Mouse (Mus musculus) adrenal gland, adult 8-10 months (tissue): ENCODE measurements around the gene Ugt1a8. TPM values are rescaled to one million over a fixed set of nuclear protein-coding genes. Genes with fewer than 3 reads are reported as not detected.
"Not testable (repeated sequence)": the region's sequence is repeated elsewhere in the genome, so short reads cannot be mapped to it uniquely, and the experiment has no call there.

Source experiments
- DNase-seq: peaks from one replicate; pipeline ENCODE4 v3.0.0; 2022
- total RNA-seq, 4 experiments: library from RNA; stranded (reverse); gene quantifications; 2 replicates each; pipeline ENCODE4 v1.2.4; 2022

Ugt1a8 gene
- total RNA-seq, 4 experiments from 2014 or later: not detected

DNA sequence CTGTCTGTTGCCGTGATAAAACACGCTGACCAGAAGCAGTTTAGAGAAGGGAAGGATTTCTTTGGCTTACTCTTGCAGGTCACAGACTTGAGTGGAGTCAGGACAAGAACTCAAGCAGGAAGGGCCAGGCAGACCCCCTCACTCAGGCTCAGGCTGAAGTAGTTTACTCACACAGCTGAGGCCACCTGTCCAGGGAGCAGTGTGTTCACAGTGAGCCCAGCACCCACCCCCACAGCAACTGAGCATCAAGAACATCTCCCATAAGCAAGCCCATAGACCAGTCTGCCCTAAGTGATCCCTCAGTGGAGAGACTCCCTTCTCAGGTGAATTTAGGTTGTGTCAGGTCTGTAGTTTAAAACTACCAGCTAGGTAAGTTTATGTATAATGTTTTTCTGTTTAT is 22.0 kb downstream of the Ugt1a8 start:
- not testable (repeated sequence) for DNase-seq

DNA sequence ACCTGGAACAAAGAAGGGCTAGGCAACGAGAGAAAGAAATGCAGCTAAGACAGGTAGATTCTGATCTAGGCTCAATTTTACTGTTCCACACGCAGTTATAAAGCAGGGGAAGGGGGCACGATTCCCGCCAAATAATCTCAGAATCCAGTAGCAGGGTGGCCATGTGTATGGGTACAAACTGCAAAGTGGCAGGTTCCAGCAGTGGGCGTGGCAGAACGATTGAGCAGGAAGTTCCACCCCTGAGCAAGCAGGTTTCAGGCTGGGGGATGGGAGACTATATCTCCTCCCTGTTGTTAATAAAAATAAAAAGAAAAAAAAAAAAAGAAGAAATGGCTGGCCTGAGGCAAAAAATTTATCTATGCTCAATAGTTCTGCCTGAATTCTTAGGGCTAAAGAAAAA is 25.2 kb downstream of the Ugt1a8 start:
- not testable (repeated sequence) for DNase-seq

GRCm38 (mm10) chr1:88120550-88120949 is 32.9 kb downstream of the Ugt1a8 start:
- not testable (repeated sequence) for DNase-seq

DNA sequence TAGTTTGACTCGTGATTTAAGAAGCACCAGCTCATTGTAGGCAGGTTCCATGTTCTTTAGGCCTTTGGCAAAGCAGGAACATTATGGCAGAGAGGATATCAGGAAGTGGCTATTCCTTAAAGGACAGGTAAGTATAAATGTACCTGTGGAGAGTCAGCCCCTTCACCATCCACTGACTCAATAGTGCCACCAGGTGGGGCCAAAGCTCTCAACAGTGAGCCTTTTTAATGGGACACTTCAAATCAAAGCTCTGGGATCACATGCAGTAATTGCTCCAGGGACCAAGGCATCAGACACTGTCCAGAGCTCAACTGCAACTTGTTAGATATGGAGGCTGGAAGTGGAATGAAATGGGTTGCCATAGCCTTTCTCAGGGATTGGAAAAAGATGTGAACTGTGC is 33.9 kb downstream of the Ugt1a8 start:
- DNase-seq: not testable (repeated sequence)

DNA sequence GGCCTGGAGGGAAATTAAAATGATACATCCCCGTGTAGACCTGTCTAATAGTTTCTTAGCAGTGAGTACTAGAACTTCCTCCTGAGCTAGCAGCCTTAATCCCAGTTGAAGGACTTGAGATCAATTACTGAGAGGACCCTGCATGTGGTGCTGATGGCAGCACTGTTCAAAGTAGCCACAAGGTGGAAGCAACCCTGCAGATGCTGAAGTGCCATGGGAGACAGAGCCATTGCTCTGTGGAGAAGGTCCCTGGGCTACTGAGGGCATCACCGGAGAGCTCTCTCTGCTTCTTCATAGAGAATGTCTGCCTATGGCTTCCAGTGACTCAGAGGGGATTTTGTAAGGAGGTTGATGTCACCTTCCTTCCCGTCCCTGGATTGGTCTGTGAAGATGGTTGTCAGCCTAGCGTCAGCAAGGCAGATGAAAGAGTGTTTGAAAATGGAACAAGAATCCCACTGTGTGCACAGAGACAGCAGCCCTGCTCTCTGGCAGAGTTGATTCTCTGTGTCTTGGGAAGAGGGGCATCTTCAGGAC is 38.3 kb downstream of the Ugt1a8 start:
- DNase-seq: not testable (repeated sequence)

GRCm38 (mm10) chr1:88129091-88129490 is 41.5 kb downstream of the Ugt1a8 start:
- DNase-seq: peak; percentile 31

GRCm38 (mm10) chr1:88130223-88130622 is 42.6 kb downstream of the Ugt1a8 start:
- not testable (repeated sequence) for DNase-seq

- DNase-seq: no peak
These were observed 46.4 kb downstream of the Ugt1a8 start for GRCm38 (mm10) chr1:88133908-88134456.

DNA sequence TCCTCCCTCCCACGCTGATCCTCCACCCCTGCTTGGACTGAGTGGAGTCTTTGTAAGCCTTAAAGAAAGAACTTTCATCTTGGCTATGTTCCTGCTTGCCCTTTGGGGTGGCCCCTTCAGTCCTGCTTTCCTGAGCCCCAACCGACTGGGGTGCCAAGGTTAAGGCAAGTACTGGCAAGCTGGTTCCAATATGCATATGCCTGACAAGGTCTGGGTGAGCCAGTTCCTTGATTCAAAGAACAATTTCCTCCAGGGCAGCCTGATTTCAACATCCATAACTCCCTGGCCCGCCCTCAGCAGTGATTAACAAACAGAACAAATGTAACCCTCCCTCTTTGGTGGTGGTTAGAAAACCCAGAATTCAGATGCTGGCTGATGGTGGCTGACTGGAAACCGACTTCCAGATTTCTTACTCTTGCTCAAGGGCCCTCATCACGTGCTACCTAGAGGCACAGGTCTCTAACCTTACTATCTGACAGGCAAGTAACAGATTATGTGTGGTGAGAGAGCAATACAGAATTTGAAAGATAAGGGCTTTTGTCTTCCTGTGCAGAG is 46.9 kb downstream of the Ugt1a8 start, which contains the start of gene Ugt1a6a:
Gene Ugt1a6a, plus strand, starts transcription at position 353 of the 555 bp plus-strand sequence.
- peak; percentile 29 for DNase-seq

- not testable (repeated sequence) for DNase-seq
These were observed 47.8 kb downstream of the Ugt1a8 start for GRCm38 (mm10) chr1:88135229-88135904.

DNA sequence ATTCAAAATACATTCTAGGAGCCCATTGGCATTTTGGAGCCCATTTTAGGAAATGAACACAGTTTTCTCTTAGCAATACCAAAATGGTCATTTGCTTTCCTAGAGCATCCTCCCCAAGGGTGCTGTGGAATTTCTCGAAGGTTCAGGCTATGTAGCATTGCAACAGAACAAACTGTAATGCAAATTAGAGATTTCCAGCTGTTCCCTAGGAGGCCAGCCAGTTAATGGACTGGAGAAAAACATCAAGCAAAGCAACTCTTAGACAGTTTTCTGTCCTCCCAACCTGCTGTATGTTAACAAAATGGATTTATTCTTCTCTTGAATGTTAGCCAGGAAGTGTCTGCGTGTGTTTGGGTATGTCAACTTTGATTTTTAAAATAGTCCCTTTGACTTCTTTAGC is 49.0 kb downstream of the Ugt1a8 start:
- DNase-seq: no peak

- no peak for DNase-seq
These were observed 49.7 kb downstream of the Ugt1a8 start for GRCm38 (mm10) chr1:88137264-88137663.

GRCm38 (mm10) chr1:88138145-88138544 is 50.5 kb downstream of the Ugt1a8 start:
- no peak for DNase-seq

- not testable (repeated sequence) for DNase-seq
These were observed 52.9 kb downstream of the Ugt1a8 start for GRCm38 (mm10) chr1:88140492-88140891.

DNA sequence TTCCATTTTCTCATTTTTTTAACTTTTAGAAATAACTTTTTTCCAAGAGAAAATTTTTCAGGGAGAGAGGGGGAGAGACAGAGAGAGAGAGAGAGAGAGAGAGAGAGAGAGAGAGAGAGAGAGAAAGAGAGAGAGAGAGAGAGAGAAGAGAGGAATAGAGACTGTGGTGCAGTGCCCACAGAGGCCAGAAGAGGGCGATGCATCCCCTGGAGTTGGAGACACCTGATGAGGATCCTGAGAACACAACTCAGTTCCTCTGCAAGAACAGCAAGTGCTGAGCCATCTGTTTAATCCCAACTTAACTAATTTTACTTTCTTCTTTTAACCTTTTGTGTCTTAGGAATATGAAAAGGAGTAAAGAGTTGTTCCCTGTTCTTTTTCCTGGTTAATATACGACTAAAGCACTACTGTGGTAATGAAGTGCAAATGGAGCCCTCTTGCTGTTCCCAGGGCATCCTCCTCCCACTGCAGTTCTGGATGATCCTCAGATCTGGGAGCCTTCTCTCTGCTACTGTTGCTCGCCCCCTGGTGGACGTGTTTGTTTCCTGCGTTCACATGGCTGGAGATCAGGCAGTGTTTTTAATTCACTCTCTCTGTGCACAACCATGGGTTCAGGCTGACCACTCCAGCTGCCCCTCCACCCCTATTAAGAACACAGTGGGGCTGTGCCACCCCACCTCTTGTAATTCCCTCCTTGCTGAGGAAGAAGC is 56.5 kb downstream of the Ugt1a8 start:
- DNase-seq: not testable (repeated sequence)

GRCm38 (mm10) chr1:88145278-88145677 is 57.7 kb downstream of the Ugt1a8 start:
- not testable (repeated sequence) for DNase-seq

DNA sequence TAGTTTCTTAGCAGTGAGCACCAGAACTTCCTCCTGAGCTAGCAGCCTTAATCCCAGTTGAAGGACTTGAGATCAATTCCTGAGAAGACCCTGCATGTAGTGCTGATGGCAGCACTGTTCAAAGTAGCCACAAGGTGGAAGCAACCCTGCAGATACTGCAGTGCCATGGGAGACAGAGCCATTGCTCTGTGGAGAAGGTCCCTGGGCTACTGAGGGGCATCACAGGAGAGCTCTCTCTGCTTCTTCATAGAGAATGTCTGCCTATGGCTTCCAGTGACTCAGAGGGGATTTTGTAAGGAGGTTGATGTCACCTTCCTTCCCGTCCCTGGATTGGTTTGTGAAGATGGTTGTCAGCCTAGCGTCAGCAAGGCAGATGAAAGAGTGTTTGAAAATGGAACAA is 62.5 kb downstream of the Ugt1a8 start:
- DNase-seq: not testable (repeated sequence)

GRCm38 (mm10) chr1:88158430-88158829 is 70.8 kb downstream of the Ugt1a8 start:
- no peak for DNase-seq

DNA sequence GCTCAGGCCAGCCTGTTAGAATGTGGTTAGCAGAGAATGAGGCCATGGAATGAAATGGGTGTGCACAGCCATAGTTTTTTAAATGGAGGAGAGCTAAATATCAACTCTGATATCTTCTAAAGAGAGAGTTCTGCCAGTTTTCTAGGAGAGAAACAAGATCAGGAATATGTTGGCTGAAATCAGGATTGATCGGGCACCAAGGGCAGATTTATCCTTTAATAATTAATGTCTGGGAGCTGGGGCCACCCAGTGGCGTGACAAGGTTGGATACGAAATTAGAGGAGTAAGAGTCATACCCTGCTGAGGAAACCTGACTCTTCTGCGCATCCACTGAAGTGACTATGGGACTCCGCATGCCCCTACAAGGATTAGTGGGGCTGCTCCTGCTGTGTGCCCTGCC is 78.1 kb downstream of the Ugt1a8 start, which contains the start of gene Ugt1a5:
Gene Ugt1a5, plus strand, starts transcription at position 302 of the 400 bp plus-strand sequence.
- DNase-seq: no peak

DNA sequence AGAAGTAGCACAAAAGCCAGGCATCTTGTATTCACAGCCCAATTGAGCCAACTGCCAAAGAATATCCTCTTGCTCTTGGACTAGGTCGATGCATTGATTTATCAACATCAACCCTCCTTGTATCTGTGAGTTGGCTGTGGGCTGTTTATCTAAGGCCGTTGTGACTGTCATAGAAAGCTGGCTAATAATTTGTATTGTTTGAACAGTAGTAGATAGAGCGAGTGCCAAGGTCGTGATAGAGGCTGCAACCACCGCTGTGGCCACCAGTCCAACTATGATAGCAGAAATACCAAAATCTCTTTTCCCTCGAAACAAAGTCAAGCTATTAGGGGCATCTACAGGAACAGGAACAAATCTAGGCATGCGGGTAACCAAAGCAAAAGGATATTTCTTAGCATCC is 84.6 kb downstream of the Ugt1a8 start:
- DNase-seq: not testable (repeated sequence)

DNA sequence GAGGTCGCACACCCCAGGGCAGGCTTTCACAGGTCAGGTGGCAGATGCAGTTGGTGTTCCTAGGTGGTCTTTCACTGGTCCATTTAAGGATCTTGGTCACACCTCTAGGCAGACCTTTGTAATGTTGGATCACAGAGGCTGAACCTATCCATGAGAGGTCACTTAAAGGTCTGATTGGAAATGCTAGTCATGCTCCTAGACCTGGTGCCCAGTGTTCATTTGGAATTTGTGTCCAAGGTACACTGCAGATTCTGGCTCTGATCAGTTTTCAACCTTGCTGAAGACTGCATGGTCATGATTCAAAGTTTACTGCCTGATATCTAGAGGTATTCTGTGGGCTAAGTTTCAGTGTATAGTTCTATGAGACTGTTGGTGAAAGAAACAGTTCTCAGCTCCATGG is 92.0 kb downstream of the Ugt1a8 start:
- no peak for DNase-seq

GRCm38 (mm10) chr1:88186325-88186935 is 98.8 kb downstream of the Ugt1a8 start:
- no peak for DNase-seq
